Mouse (Mus musculus): ENCODE data around the gene Mgp. TPM values are rescaled to one million over a fixed set of nuclear protein-coding genes. Genes with fewer than 3 reads are reported as not detected.

Mgp gene
- polyA plus RNA-seq, 1 experiment = not detected

- no peak for TF ChIP-seq GATA1 (IDR thresholded peaks at IDR 0.05; ENCODE audit: low read length)
Observed at GRCm38 (mm10) chr6:136903885-136904470, 28.4 kb upstream of the Mgp start.

GRCm38 (mm10) chr6:136902527-136902926 is 26.9 kb upstream of the Mgp start:
- no peak for TF ChIP-seq GATA1 (IDR thresholded peaks at IDR 0.05; ENCODE audit: low read length)

- no peak for TF ChIP-seq GATA1 (IDR thresholded peaks at IDR 0.05; ENCODE audit: low read length)
Observed at GRCm38 (mm10) chr6:136901010-136901409, 25.4 kb upstream of the Mgp start.

- no peak for TF ChIP-seq GATA1 (IDR thresholded peaks at IDR 0.05; ENCODE audit: low read length)
Observed at GRCm38 (mm10) chr6:136900369-136901009, 24.9 kb upstream of the Mgp start.

GRCm38 (mm10) chr6:136898954-136899353 is 23.3 kb upstream of the Mgp start:
- no peak for TF ChIP-seq GATA1 (IDR thresholded peaks at IDR 0.05; ENCODE audit: low read length)

GRCm38 (mm10) chr6:136898222-136898621 is 22.6 kb upstream of the Mgp start:
- TF ChIP-seq GATA1 (IDR thresholded peaks at IDR 0.05; ENCODE audit: low read length) = no peak

- TF ChIP-seq GATA1 (IDR thresholded peaks at IDR 0.05; ENCODE audit: low read length) = no peak
Observed at GRCm38 (mm10) chr6:136897789-136898188, 22.2 kb upstream of the Mgp start.

- no peak for TF ChIP-seq GATA1 (IDR thresholded peaks at IDR 0.05; ENCODE audit: low read length)
Observed at GRCm38 (mm10) chr6:136894532-136895339, 19.1 kb upstream of the Mgp start.

GRCm38 (mm10) chr6:136892002-136892401 is 16.4 kb upstream of the Mgp start:
- no peak for TF ChIP-seq GATA1 (IDR thresholded peaks at IDR 0.05; ENCODE audit: low read length)

- TF ChIP-seq GATA1 (IDR thresholded peaks at IDR 0.05; ENCODE audit: low read length) = no peak
Observed at GRCm38 (mm10) chr6:136889554-136889953, 13.9 kb upstream of the Mgp start.

GRCm38 (mm10) chr6:136889067-136889466 is 13.4 kb upstream of the Mgp start:
- TF ChIP-seq GATA1 (IDR thresholded peaks at IDR 0.05; ENCODE audit: low read length) = no peak

GRCm38 (mm10) chr6:136887854-136888253 is 12.2 kb upstream of the Mgp start:
- no peak for TF ChIP-seq GATA1 (IDR thresholded peaks at IDR 0.05; ENCODE audit: low read length)

GRCm38 (mm10) chr6:136883961-136884360 is 8.3 kb upstream of the Mgp start:
- no peak for TF ChIP-seq GATA1 (IDR thresholded peaks at IDR 0.05; ENCODE audit: low read length)

GRCm38 (mm10) chr6:136883431-136883915 is 7.8 kb upstream of the Mgp start:
- no peak for TF ChIP-seq GATA1 (IDR thresholded peaks at IDR 0.05; ENCODE audit: low read length)

GRCm38 (mm10) chr6:136881678-136882077 is 6.1 kb upstream of the Mgp start:
- TF ChIP-seq GATA1 (IDR thresholded peaks at IDR 0.05; ENCODE audit: low read length) = no peak

GRCm38 (mm10) chr6:136874599-136874998 is 1.0 kb downstream of the Mgp start:
- TF ChIP-seq GATA1 (IDR thresholded peaks at IDR 0.05; ENCODE audit: low read length) = no peak
